Mouse (Mus musculus): ENCODE data around the gene Il20. TPM values are rescaled to one million over a fixed set of nuclear protein-coding genes. Genes with fewer than 3 reads are reported as not detected.

Il20 gene
- total RNA-seq (2021): not detected
- not detected in 2 replicates for polyA plus RNA-seq (2012; rRNA removed)
- long read RNA-seq: 0 reads

GRCm38 (mm10) chr1:130911401-130912010 lies at the start of gene Il20:
Il20 (minus strand) TSS chr1:130911451.
- Histone ChIP-seq H3K4me1 (ENCODE audit: control insufficient read depth, insufficient read depth, low read length) (no peaks in the 10 kb centered on the region), H3K27me3 (ENCODE audit: control insufficient read depth, insufficient read depth, low read length) (no peaks in the 10 kb centered on the region), H3K27ac (no peak within 1 kb of the TSS), H3K4me3 (no peak within 1 kb of the TSS), H3K9ac (ENCODE audit: low read depth, low read length) (no peak within 1 kb of the TSS), H3K36me3 (ENCODE audit: control insufficient read depth, insufficient read depth, low read length) (no peaks in the 10 kb centered on the region), H3K79me2 (replicated peaks; ENCODE audit: control insufficient read depth, insufficient read depth, low read length) (no peaks in the 10 kb centered on the region)
- 87% methylated on average over 12 of the region's 12 CpGs for WGBS
- TF ChIP-seq POLR2A (IDR thresholded peaks at IDR 0.05; ENCODE audit: insufficient read depth, low read depth, low read length) (no peak), CTCF (IDR thresholded peaks at IDR 0.05) (no peak), EP300 (IDR thresholded peaks at IDR 0.05; ENCODE audit: insufficient read depth, low read depth, low read length) (no peak)
- intact Hi-C loops (cut with DNase I): no loop called here
- no peak for DNase-seq

DNA sequence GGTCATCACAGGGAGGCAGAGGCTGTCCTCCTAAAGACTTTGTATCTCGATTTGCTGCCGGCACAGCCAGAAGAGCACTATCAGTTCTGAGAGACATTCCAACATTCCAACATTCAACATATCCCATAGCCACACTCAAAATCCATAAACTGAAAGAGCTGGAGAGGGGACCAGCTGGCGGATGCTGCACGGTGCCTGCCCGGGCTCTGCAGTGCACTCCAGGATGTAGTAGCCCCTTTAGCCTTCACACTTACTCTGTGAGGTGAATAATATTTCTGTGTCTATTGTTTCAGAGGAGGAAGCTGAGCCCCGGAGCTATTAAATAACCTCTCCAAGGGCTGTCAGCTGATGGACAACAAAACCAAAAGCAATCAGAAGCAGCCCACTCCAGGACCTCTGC lies 35.7 kb upstream of the Il20 start:
- H3K36me3 ChIP-seq (ENCODE audit: control insufficient read depth, insufficient read depth, low read length): no peaks in the 10 kb centered on the region
- H3K4me3 ChIP-seq: no peak overlapping the region
- no peak overlapping the region for H3K9ac ChIP-seq (ENCODE audit: low read depth, low read length)
- TF ChIP-seq EP300 (IDR thresholded peaks at IDR 0.05; ENCODE audit: insufficient read depth, low read depth, low read length) (no peak), CTCF (IDR thresholded peaks at IDR 0.05) (no peak), POLR2A (IDR thresholded peaks at IDR 0.05; ENCODE audit: insufficient read depth, low read depth, low read length) (no peak)
- H3K27me3 ChIP-seq (ENCODE audit: control insufficient read depth, insufficient read depth, low read length): no peaks in the 10 kb centered on the region
- 18% methylated on average over 6 of the region's 6 CpGs for WGBS
- H3K27ac ChIP-seq: no peak overlapping the region
- intact Hi-C loops (cut with DNase I): no loop called here
- H3K79me2 ChIP-seq (replicated peaks; ENCODE audit: control insufficient read depth, insufficient read depth, low read length): no peaks in the 10 kb centered on the region
- H3K4me1 ChIP-seq (ENCODE audit: control insufficient read depth, insufficient read depth, low read length): no peaks in the 10 kb centered on the region
- no peak for DNase-seq

DNA sequence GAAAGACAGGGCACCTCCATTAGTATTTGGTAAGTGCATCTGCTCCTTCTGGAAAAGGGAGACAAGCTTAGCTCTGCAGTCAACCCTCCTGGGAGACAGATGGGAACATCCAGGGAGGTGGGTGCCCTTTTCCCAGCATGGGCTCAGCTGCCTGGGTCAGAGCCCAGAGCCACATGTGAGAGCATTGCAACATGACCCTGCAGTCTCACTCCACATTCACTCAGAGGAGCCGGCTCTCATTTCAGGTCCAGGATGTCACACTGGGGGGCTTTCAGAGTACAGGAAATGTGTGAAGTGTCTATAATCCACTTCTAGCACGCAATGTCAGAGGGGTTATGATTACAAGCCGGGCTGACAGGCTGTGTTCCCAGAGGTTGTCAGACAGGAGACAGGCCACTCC lies 30.6 kb upstream of the Il20 start:
- no peak for TF ChIP-seq EP300 (IDR thresholded peaks at IDR 0.05; ENCODE audit: insufficient read depth, low read depth, low read length)
- no peak for TF ChIP-seq POLR2A (IDR thresholded peaks at IDR 0.05; ENCODE audit: insufficient read depth, low read depth, low read length)
- TF ChIP-seq CTCF (IDR thresholded peaks at IDR 0.05): no peak
- H3K79me2 ChIP-seq (replicated peaks; ENCODE audit: control insufficient read depth, insufficient read depth, low read length): no peaks in the 10 kb centered on the region
- H3K27ac ChIP-seq: no peak overlapping the region
- no peaks in the 10 kb centered on the region for H3K4me1 ChIP-seq (ENCODE audit: control insufficient read depth, insufficient read depth, low read length)
- H3K9ac ChIP-seq (ENCODE audit: low read depth, low read length): no peak overlapping the region
- WGBS: 31% methylated on average over 3 of the region's 3 CpGs
- no peak for DNase-seq
- H3K36me3 ChIP-seq (ENCODE audit: control insufficient read depth, insufficient read depth, low read length): no peaks in the 10 kb centered on the region
- H3K4me3 ChIP-seq: no peak overlapping the region
- no peaks in the 10 kb centered on the region for H3K27me3 ChIP-seq (ENCODE audit: control insufficient read depth, insufficient read depth, low read length)
- intact Hi-C loops (cut with DNase I): no loop called here

DNA sequence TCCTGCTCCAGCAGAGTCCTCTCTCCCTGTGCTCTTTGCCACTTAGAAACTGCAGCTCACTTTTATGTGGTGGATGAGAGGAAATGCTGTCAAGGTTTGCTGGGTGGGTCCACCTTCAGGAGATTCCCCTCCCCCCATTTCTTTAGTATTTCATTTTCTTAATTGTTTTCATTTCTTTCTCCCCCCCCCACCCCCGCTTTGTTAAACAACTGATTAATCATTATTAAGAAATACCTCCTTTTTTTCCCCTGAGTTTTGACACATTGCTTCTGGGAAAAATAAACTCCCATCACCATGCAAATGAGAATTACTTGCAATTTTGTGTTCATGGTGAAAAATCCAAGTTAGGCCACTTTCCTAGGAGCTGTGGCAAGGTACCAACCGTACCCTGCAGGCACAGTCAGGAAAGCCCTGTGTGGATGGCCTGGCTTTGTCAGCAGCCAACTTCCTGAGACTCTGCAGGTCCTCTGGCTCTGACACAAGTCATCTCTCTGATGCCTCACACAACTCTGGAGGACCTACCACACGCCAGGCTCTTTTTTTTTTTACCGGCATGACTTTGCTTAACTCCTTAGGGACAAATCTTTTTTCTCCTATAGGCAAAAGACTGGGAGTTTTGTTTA lies 28.9 kb upstream of the Il20 start, which contains the start of gene Il19:
TSS of gene Il19 (minus strand) at position 51 of the 623 bp plus-strand sequence.
- H3K27me3 ChIP-seq (ENCODE audit: control insufficient read depth, insufficient read depth, low read length): no peaks in the 10 kb centered on the region
- H3K36me3 ChIP-seq (ENCODE audit: control insufficient read depth, insufficient read depth, low read length): no peaks in the 10 kb centered on the region
- no peak within 1 kb of the TSS for H3K27ac ChIP-seq
- intact Hi-C loops (cut with DNase I): no loop called here
- TF ChIP-seq POLR2A (IDR thresholded peaks at IDR 0.05; ENCODE audit: insufficient read depth, low read depth, low read length) (no peak), EP300 (IDR thresholded peaks at IDR 0.05; ENCODE audit: insufficient read depth, low read depth, low read length) (no peak)
- no peak for DNase-seq
- no peak within 1 kb of the TSS for H3K9ac ChIP-seq (ENCODE audit: low read depth, low read length)
- no peaks in the 10 kb centered on the region for H3K79me2 ChIP-seq (replicated peaks; ENCODE audit: control insufficient read depth, insufficient read depth, low read length)
- WGBS: 33% methylated on average over 4 of the region's 4 CpGs
- no peak within 1 kb of the TSS for H3K4me3 ChIP-seq
- no peaks in the 10 kb centered on the region for H3K4me1 ChIP-seq (ENCODE audit: control insufficient read depth, insufficient read depth, low read length)

DNA sequence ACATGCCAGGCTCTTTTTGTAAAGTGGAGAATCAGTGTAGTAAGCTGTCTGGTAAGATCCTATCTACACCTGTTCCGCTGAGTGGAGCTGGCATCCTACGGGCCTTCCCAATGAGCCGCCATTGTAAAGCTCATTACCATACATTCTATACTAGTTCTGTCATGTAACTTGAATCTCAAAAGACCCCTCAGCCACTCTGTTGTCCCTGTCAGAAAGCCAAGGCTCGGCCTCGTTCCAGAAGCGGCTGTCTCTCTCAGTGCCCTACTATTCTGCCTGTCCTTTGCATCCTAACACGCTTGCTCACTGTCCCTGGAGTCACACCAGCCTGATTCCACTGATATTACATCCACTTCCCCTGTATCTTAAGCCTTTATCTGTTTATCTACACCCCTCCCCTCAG lies 26.9 kb upstream of the Il20 start:
- WGBS: 85% methylated on average over 7 of the region's 7 CpGs
- intact Hi-C loops (cut with DNase I): no loop called here
- TF ChIP-seq EP300 (IDR thresholded peaks at IDR 0.05; ENCODE audit: insufficient read depth, low read depth, low read length) (no peak), POLR2A (IDR thresholded peaks at IDR 0.05; ENCODE audit: insufficient read depth, low read depth, low read length) (no peak), CTCF (IDR thresholded peaks at IDR 0.05) (no peak)

GRCm38 (mm10) chr1:130937170-130937569 lies 25.9 kb upstream of the Il20 start:
- no peak for DNase-seq
- Histone ChIP-seq H3K27me3 (ENCODE audit: control insufficient read depth, insufficient read depth, low read length) (no peaks in the 10 kb centered on the region), H3K4me1 (ENCODE audit: control insufficient read depth, insufficient read depth, low read length) (no peaks in the 10 kb centered on the region), H3K27ac (no peak overlapping the region), H3K4me3 (no peak overlapping the region), H3K79me2 (replicated peaks; ENCODE audit: control insufficient read depth, insufficient read depth, low read length) (no peaks in the 10 kb centered on the region), H3K36me3 (ENCODE audit: control insufficient read depth, insufficient read depth, low read length) (no peaks in the 10 kb centered on the region), H3K9ac (ENCODE audit: low read depth, low read length) (no peak overlapping the region)
- intact Hi-C loops (cut with DNase I): no loop called here
- TF ChIP-seq CTCF (IDR thresholded peaks at IDR 0.05): no peak
- no peak for TF ChIP-seq POLR2A (IDR thresholded peaks at IDR 0.05; ENCODE audit: insufficient read depth, low read depth, low read length)
- no peak for TF ChIP-seq EP300 (IDR thresholded peaks at IDR 0.05; ENCODE audit: insufficient read depth, low read depth, low read length)
- WGBS: 88% methylated on average over 4 of the region's 4 CpGs

More for the DNA sequence above, 26.9 kb upstream of the Il20 start:
- Histone ChIP-seq H3K4me3 (no peak overlapping the region), H3K27me3 (ENCODE audit: control insufficient read depth, insufficient read depth, low read length) (no peaks in the 10 kb centered on the region), H3K79me2 (replicated peaks; ENCODE audit: control insufficient read depth, insufficient read depth, low read length) (no peaks in the 10 kb centered on the region), H3K27ac (no peak overlapping the region), H3K9ac (ENCODE audit: low read depth, low read length) (no peak overlapping the region), H3K4me1 (ENCODE audit: control insufficient read depth, insufficient read depth, low read length) (no peaks in the 10 kb centered on the region), H3K36me3 (ENCODE audit: control insufficient read depth, insufficient read depth, low read length) (no peaks in the 10 kb centered on the region)
- DNase-seq: no peak

Measured in heart, adult 2 months (tissue).